Mouse (Mus musculus) adrenal gland, postnatal 10 days (tissue): ENCODE measurements around the gene Acoxl. TPM values are rescaled to one million over a fixed set of nuclear protein-coding genes. Genes with fewer than 3 reads are reported as not detected.

Source experiments
- DNase-seq: peaks from one replicate; pipeline ENCODE4 v3.0.0; 2021; ENCODE audit warnings: mixed read lengths
- total RNA-seq, 2 experiments: library from RNA; stranded (reverse); gene quantifications; 2 replicates each; pipeline ENCODE4 v1.2.3; 2021

The Acoxl gene
- total RNA-seq, 2 experiments from 2014 or later, result 0.18 to 0.45 TPM

DNA sequence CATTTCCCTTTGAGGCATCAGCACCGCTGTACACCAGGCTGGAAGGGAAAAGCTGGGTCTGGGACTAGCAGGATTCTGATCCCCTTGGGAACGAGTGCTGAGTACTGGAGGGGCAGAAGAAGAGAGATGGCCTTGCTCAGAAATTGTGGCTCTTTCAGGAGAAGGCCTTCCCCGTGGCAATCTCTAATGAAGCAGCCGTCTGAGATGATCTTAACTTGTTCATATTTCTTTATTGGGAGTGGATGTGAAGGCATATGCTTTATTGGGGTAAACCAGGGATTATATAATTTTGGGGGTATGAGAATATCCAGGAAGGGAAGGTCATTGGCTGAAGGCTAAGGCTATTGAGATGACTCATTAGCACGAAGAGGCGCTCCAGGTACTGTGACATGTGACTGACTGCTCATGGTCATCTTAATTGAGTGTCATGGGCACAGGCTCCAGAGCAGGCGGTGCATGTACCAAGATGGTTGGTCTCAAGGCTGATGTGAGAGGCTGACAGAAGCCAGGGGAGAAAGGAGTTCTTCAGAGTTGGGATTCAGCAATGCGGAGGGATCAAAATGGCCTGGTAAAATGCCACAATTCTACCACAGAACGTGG, 195.5 kb downstream of the Acoxl start:
- DNase-seq, result peak; percentile 20

DNA sequence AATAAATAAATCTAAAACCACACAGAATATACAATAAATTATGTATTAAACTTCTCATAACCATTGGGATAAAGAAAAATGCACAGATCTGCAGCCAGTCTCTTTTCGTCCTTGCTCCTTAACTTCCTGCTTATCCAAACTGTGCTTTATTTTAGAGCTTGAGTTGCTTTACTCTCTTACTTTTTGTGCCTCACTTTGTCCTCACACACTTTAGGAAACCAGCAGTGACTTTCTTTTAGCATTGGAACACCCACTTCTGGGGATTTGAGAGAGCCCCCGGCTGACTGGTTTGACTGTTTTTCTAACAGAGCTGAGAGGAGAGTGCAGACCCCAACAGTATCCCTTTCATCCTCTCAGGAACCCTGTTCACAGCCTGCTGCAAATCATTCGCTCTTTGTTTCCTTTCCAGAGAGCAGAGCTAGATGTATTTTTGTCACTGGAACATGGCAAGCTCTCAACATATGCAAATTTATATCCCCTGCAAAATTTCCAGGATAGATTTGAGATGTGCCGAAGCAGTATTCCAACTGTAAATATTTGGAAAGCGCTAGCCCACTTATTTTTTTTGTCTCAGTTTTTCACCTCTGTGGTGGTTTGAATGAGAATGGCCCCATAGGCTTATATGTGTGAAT, 199.7 kb downstream of the Acoxl start:
- DNase-seq, result no peak

DNA sequence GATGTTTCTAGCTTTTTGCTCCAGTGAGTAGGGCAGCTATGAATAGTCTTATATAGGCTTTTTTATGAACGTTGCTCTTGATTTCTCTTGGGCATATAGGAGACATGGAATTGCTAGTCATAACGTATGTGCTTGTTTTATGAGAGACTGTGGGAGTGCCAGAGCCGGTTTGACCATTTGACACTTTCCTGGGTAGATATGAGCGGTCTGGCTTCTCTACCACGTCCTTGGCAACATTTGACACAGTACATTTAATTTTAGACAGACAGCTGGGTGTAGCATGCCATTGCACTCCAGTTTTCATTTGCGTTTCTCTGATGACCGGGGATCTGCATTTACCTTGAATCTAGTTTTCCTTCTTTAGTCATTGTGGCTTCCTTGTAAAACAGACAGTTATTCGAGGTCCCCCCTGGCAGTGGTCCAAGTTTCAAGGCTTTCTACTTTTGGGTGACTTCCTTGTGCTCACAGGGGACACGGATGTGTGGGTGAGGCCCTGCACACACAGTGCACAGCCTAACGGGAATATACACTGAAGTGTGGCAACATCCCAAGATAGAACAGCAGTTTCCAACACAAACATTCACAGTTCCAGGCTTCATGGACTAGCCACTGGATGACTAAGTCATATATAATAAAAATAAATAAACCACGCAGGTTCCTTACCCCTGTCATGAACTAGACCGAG, 202.5 kb downstream of the Acoxl start:
- DNase-seq, result peak; percentile 47

DNA sequence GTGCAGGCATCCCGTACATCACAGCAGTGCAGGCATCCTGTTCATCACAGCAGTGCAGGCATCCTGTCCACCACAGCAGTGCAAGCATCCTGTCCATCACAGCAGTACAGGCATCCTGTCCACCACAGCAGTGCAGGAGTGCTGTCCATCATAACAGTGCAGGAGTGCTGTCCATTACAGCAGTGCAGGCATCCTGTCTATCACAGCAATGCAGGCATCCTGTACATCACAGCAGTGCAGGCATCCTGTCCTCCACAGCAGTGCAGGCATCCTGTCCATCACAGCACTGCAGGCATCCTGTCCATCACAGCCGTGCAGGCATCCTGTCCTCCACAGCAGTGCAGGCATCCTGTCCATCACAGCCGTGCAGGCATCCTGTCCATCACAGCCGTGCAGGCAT, 207.8 kb downstream of the Acoxl start:
- no peak for DNase-seq

DNA sequence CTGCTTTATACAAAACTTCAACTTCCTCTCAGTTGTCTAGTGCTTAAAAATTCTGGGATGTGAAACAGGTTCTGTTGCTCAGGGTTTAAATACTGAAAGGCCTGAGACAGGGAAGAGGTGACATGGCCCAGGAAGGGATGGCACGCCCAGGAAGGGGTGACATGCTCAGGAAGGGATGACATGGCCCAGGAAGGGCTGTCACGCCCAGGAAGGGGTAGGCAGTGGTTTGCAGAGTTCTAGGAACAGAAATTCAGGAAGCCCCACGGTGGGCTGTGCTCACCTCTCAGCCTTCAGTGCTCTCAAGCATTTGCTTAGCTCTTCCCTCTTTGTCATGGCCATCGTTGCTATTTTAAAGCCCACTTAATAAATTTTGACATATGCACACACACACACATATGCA, 216.2 kb downstream of the Acoxl start:
- DNase-seq, result no peak

DNA sequence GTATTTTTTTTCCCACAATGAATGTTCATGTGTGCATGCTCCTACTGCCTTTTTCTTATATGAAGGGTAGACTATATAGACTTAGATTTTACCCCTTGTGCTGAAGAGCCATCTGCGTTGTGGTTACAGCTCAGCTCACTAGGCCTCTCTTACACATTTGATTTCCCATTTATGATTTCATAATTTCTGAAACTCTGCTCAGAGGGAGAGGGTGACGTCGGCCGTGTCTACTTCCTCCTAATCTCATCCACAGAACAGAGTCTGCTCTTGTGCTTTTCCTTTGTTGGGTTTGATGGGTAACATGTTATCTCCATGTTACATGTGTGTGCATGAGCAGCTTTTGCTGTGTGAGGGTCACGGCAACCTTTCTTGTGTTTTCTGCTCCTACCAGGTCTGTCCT, 219.2 kb downstream of the Acoxl start:
- DNase-seq, result no peak

DNA sequence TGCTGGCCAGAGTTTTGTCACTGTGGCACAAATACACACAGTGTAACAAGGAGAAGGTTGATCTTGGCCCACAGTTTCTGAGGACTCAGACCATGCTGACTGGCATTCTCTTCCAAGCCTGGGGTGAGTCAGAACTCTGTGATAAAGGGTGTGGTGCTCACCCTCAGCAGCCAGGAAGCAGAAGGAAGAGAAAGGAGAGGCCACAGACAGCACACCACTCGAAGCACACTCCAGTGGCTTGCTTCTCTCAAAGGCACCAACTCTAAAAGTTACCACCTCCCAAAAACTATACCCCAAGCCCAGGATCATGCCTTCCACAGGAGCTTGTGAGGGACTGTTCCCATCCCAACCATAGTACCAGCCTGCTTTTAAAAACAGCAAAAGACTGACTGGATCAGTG, 220.0 kb downstream of the Acoxl start:
- DNase-seq, result no peak

DNA sequence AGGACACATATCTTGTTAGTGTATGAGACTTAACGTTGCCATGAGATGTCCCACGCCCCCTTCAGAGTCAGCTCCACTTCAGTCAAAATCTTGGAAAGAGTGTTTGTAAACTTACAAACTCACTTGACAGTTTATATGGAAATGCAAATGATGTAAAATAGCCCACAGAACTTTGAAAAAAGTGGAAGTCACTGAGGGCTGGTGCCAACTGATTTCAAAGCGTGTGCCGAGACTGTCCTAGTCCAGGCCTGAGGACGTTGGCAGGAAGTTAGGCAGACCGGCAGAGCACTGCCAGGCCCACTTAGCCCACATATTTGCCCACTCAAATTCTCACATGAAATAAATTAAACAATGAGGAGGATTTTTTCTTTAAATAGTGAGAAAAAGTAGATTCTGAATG, 221.5 kb downstream of the Acoxl start:
- no peak for DNase-seq

DNA sequence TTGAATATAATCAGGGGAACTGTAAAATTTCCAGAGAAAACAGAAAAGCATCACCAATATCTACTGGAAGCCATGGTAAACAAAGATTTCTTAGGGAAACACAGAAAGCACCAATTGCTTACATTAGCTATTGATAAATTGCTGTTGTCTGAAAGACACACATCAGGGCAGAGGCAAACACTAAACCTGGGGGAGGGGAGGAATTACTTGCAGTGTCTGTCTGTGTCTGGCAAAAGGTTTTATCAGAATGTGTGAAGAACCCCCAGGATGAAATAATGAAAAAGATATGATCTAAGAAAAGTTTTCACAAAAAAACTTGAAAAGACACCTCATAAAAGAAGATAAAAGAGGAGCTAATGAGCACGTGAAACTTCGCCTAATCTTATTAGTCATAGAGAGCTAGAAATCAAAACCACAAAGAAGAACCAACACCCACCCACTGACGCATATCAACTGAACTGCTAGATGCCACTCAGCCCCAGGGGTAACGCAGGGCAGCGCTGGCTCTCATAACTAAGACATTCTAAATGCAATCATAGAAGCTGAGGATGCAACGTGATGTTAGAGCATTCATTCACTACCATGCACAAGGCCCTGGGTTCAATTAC, 222.1 kb downstream of the Acoxl start:
- DNase-seq, result no peak

DNA sequence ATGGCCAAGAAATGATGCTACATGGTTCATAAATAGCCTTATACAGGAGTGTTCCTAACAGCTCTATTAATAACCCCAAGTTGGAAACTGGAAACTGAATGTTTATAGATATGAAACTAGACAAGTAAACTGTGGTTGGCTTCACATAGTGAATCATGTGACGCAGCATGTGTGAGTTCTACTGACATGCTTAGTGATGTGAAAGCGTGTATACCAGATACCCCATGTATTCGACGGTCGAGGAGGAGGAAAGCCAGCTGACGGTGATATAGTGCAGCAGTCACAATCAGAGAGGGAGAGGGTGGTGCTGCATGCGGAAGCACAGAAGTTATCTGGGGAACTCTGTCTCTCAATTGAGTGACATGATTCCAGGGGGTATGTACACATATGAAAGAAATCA, 222.8 kb downstream of the Acoxl start:
- DNase-seq, result no peak

DNA sequence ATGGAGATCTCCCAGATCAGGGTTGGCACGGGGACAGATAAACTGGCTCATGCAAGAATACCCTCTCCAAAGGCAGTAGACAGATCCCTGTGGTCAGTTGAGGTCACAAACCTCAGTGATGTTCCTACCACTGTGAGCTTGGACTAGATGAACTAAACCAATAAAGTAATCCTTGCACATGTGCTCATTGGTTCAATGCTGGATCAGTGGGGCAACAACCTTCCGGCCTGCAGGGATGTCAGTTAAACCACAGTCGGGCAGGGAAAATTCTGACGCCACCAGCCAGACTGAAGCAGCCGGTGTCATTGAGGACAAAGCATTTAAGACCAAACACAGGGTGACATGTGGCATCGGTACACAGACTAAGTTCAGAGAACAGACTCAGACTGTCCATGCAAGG, 224.1 kb downstream of the Acoxl start:
- DNase-seq, result no peak

DNA sequence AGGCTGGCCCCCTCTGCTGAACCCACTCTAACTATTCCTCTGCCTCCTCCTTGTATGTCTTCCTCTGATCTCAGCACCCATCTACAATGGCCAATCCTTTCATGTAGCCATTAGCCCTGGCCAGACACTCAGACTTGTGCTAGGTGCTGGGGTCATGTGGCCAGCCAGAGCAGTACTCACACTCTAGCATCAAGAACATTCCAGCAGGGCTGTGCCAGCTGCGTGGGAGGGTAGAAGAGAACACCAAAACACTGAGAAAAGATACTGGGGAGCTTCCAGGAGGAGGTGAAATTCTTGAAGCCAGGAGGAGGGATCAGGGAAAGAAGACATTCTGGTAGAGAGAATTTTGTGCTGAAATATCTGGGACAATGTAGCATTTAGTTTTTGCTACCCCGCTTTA, 226.3 kb downstream of the Acoxl start:
- DNase-seq, result no peak

DNA sequence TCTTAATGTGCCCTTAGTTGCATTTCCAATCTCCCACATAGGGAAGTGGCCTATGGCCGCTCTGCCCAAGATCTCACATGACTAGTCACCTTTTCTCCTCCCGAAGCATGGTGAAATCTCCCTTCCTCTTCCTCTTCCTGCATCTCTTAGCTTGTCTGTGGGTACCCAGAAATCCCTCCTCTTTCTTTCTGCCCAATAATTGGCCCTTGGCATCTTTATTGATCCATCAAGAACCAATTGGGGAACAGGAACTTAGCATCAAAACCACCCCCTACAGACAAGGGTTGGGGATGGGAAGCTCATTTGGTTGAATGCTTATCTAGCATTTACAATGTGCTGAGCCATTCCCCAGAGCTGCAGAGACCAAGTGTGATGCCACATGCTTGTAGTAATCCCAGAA, 226.9 kb downstream of the Acoxl start:
- no peak for DNase-seq

DNA sequence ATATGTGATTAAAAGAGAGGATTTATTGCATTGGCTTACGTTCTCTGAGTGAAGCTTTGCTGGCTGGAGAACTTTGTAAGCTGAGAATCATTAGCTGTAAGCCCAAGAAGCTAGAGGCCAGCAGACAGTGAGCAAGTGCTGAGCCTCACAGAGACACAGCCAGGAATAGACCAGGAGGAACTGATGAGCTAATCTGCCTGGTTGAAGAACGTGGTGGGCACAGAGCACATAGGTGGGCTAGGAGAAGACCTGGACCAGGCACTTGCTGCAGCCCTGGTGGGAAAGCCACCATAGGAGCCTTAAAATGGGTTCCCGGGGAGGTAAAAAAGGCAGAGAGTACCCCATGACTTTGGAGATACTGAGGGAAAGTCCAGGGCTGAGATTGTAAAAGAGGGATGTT, 228.5 kb downstream of the Acoxl start:
- DNase-seq, result no peak

DNA sequence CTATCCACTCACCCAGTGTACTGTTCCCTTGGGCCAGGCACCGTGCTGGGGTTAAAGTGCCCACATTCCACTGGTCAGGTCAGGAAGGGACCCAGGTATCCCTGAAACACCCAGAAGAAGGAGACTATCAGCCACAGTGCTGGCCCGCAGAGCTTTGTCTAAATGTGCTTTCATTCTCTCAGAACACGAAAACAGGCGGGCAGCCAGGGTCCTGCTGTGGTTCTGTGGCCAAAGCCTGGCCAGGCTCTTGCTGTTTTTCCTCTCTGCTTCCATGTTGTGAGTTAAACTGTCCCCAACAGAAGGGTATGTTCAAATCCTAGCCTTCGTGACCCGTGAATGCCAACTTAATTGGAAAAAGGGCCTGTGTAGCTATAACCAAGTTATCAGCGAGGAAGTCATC, 228.9 kb downstream of the Acoxl start:
- no peak for DNase-seq

DNA sequence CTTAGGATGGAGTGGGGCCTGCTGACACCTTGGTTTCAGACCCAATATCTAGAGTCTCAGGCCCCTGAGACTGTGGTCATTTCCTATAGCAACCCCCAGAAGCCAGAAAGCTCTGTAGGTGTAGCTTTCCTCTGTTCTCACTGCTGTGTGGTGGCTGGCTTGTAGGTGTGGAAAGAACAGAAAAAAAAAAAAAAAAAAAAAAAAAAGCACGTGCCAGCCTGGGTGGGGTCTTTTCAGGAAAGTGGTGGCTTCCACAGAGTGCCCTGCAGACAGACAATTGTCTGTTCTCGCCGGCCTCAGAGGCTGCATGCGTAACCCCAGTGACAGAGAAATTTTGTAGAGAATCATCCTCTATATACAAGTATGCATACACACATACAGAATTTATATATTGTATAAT, 229.5 kb downstream of the Acoxl start:
- DNase-seq, result no peak

DNA sequence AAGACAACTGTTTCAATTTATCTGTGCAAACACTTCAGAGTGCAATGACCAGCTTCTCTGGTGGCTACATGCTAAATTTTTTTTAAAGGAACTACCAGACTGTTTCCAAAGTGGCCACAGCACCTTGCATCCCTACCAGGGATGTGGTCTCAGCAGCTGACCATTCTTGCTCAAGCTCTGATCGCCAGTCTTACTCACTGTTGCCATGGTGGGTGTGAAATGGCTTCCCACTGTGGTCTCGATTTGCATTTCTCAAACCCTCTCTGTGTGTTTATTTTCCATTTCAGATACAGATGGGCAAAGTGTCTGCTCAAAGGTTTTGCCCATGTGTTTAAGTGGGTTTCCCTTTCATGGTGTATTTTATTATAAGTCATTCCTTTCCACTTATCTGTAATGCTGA, 230.3 kb downstream of the Acoxl start:
- DNase-seq, result no peak

DNA sequence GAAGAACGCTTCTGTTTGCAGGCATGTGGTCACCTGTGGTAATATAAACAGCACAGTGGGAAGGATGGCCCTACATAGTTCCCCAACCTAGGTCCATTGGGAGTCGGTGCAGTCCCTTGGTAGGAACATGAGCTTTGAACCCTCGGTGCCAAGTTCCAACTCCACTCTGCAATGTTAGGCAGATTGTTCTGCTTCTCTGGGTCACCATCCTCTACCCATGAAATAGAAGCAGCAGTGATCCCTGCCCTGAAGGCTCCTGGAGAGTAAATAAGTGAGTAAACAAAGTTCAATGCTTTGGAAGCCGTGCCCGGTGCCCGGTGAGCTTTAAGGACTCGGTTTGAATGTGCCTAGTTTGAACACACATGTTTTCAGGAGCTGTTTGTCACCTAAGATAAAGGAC, 233.1 kb downstream of the Acoxl start:
- DNase-seq, result no peak

DNA sequence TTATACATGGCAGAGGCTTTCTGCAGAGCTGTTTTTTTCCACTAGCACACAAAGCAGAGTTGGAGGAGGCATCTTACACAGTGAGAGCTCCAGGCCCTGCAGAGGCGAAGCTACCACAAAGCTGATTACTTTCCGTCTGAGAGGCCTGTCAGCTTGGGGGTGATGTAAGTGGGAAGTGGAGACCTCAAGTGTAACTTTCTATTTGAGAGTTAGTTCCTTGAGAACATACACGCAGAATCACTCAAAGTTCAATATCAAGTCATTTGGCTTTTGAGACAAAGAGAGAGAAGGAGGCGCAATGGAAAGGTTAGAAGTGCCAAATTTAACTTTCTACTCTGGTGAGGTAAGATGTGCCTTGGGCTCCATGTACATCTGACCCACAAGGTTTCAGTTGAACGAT, 234.3 kb downstream of the Acoxl start:
- no peak for DNase-seq

DNA sequence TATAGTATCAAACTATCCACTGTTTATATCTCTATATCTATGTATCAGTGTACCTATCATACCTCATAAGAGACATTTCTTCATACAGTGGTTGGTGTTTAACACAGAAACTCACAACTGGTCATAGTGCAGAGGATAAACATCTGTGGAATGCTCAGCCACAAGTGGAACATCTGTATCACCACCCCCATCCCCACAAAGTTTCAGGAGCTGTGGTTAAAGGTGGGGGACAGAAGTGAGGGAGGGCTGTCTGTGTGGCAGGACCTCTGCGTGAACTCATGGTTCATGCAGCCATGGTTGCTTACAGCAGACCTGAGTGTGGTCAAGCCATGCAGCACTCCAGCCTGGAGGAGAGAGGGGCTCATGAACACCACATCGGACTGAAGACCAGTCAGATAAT, 234.9 kb downstream of the Acoxl start:
- no peak for DNase-seq

DNA sequence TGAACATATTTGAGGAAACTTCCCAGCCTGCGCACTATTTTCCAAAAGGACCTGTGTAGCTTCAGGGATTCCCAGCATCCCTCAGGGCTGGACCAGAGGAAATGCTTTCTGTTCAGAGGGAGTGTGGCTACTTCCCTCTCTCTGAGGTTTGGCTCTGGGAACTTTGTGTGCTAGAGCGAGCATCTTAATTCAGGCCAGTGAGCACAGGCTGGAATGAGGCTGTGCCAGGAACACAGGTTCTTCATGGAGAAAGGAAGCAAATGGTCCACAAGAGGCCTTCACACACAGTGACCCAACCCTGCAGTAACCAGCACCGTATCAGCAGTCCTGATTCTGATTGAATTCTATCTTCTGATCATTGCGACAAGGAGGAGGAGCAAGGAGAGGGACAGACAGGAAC, 238.3 kb downstream of the Acoxl start:
- no peak for DNase-seq

DNA sequence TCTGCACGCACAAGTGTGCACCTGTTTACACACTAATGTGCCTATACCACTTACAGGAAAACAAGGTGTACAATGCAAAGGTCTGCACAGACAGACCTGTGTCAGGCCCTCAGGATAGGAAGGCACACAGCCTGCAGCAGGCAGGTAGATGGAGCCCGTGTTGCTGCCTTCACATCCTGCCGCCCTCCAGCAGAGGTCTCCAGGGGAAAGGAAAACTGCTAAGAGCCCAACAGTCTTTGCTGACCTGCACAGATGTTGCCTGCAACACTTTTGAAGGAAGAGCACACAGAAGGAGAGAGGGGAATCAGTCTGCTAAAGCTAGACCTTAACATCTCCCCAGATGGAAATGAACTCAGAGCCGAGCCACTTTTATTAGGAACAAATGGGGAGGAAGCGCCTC, 240.2 kb downstream of the Acoxl start:
- peak; percentile 19 for DNase-seq

DNA sequence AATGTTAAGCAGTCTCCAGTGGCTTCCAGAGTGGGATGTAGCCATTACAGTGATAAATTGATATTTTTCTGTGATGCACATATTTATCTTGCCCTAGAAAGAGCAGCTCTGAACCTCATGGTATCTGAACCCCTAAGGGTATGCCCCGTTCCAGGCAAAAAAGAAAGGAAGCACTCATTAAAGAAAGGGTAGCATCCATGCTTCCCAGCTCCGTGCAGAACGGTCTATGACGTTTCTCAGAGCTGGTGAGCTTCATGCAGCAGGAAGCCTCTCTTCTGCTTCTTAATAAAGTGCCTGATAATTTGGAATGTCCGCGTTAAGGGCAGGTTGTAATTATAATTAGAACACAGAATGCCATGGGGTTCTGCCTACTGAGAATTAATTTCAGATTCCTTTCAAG, 240.6 kb downstream of the Acoxl start:
- DNase-seq, result no peak

DNA sequence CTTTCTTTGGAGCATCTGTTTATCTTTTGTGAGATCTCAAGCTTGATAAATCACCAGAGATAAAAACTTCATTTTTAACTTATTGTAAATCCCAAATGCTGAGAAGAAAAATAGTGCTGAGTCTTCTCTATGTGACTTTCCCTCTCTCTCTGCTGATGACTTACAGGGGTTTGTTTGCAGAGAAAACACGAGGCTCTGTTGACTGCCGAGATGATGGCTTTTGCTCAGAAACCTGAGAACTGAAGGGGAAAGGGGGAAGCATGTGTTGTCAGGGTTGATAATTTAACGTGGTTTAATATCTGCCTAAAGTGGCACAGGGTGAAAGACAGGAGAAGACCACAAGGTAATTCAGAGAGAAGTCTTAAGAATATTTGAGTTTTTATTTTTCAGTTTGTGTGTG, 245.2 kb downstream of the Acoxl start:
- DNase-seq, result no peak
